Mouse (Mus musculus): ENCODE results near the gene Cd27. TPM values are rescaled to one million over a fixed set of nuclear protein-coding genes. Genes with fewer than 3 reads are reported as not detected.
"Not testable (repeated sequence)": the region's sequence is repeated elsewhere in the genome, so short reads cannot be mapped to it uniquely, and the experiment has no call there.

Gene Cd27
- polyA plus RNA-seq (2016; fragmentation: Nextera tagmentation; extraction: Ambion mirVana): 2.6 and 3.2 TPM in 2 replicates

DNA sequence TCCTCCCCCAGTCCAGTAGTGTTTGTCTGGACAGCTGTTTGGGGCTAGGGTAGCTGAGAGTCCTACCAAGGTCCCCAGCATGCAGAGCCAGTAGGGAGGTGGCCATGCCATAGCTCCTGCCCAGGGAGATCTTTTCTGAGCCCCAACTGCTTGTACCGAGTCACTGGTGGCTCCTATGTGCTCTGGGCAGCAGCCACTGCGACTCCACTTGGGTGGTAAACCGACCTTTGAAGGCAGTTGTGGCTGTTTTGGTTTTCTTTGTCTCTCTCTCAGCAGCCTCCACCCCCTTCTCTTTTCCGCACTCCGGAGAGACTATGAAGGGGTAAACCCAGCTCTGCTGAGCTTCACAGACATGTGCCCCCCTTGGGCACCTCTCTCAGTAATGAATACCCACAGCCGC is at the start of gene Cd27:
TSS of gene Cd27 (minus strand) at position 229 of the 400 bp plus-strand sequence.
- peaks cover 30% of the 10 kb centered on the region for H3K4me1 ChIP-seq
- H3K4me2 ChIP-seq: no peak within 1 kb of the TSS
- H3K27me3 ChIP-seq (replicated peaks): no peaks in the 10 kb centered on the region
- 0 out of 2 replicates have a peak within 1 kb of the TSS, but pooled peaks have one; percentile 14 for H3K27ac ChIP-seq
- H3K9ac ChIP-seq: no peak within 1 kb of the TSS
- no peak for ATAC-seq
- no peak within 1 kb of the TSS for H3K4me3 ChIP-seq
- H3K9me3 ChIP-seq (replicated peaks): no peaks in the 10 kb centered on the region
- 48% methylated on average over 6 of the region's 6 CpGs for WGBS (ENCODE audit: insufficient replicate concordance)
- no peaks in the 10 kb centered on the region for H3K36me3 ChIP-seq

DNA sequence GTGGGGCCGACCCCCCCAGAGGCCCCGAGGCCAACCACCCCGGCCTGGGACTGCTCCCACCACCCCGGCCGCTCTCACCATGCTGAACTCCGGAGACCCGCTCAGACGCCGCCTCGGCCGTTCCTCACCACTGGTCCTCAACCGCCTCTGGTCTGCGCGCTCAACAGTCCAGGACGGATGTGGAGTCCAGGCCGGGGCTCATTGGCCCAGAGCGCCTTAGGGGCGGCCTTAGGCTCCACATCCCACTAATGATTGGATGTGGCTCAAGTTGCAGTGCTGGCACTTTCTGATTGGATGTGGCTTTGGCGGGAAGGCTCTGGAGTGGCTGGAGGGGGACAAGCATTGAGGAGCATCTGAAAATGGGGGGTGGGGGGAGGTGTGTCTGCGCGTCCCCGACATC is 49.1 kb upstream of the Cd27 start, which contains the start of gene Tuba3a:
TSS of gene Tuba3a (minus strand) at position 153 of the 400 bp plus-strand sequence.
- Histone ChIP-seq H3K9me3 (replicated peaks) (no peaks in the 10 kb centered on the region), H3K36me3 (no peaks in the 10 kb centered on the region), H3K27me3 (replicated peaks) (peaks cover 3% of the 10 kb centered on the region; the same call in 1 of the 2 replicates), H3K9ac (no peak within 1 kb of the TSS), H3K4me3 (no peak within 1 kb of the TSS), H3K4me1 (no peaks in the 10 kb centered on the region), H3K27ac (no peak within 1 kb of the TSS), H3K4me2 (no peak within 1 kb of the TSS)
- WGBS (ENCODE audit: insufficient replicate concordance): 86% methylated on average over 22 of the region's 22 CpGs
- ATAC-seq: no peak

DNA sequence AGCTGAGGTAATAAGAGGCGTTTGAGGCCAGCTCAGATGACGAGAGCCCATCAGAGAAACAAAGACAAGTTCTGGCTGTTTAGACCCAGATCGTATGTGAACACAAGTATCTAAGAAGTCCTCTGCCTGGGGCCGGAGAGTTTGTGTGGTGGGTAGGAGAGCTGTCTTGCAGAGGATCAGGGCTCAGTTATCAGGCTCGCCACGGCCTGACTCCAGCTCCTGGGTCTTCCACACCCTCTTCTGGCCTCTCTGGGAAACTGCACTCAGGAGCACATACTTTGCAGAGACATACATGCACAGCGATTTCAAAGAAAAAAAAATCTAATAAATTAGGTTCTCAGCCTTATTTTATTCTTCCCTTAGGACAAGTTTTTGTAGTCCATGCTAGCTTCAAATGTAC is 47.9 kb upstream of the Cd27 start:
- Histone ChIP-seq H3K27me3 (replicated peaks) (peaks cover 3% of the 10 kb centered on the region; the same call in 1 of the 2 replicates), H3K27ac (no peak overlapping the region), H3K4me1 (no peaks in the 10 kb centered on the region), H3K4me2 (no peak overlapping the region), H3K9me3 (replicated peaks) (no peaks in the 10 kb centered on the region), H3K36me3 (no peaks in the 10 kb centered on the region), H3K9ac (no peak overlapping the region), H3K4me3 (no peak overlapping the region)
- ATAC-seq: no peak
- WGBS (ENCODE audit: insufficient replicate concordance): 80% methylated on average over 7 of the region's 7 CpGs

DNA sequence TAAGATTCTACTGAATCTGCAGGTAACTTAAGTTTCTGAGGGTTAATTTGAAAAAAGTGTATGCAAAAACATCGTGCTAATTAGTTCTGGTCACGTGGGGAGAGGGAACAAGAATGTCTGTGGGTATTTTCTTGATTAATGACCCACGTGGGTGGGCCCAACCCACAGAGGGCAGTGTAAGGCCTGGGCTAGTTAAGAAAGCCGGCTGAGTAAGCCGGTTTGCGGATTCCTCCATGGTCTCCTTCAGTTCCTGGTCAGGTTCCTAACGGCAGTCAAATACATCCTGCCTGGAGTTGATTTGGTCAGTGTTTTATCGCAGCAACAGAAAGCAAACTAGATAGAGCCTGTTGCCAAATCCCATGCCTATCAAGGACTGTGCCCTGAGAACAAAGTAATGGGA is 47.4 kb upstream of the Cd27 start:
- Histone ChIP-seq H3K27ac (no peak overlapping the region), H3K4me3 (no peak overlapping the region), H3K9ac (no peak overlapping the region), H3K27me3 (replicated peaks) (0 out of 2 replicates have a peak, but pooled peaks cover under 1% of the 10 kb centered on the region), H3K4me2 (no peak overlapping the region), H3K36me3 (no peaks in the 10 kb centered on the region), H3K4me1 (no peaks in the 10 kb centered on the region), H3K9me3 (replicated peaks) (no peaks in the 10 kb centered on the region)
- ATAC-seq: no peak
- 61% methylated on average over 8 of the region's 8 CpGs for WGBS (ENCODE audit: insufficient replicate concordance)

DNA sequence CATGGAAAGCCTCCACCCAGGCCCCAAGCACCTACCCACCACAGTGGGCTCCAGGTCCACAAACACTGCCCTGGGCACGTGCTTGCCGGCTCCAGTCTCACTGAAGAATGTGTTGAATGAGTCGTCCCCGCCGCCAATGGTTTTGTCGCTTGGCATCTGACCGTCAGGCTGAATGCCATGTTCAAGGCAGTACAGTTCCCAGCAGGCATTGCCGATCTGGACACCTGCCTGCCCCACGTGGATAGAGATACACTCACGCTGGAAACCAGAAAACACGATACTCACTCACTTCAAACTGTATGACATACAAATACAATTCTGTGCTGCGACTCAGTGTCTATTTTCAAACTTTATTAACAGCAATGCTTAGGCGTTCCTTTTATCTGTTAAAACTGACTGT is 45.9 kb upstream of the Cd27 start:
- H3K9ac ChIP-seq; H3K36me3 ChIP-seq; H3K4me3 ChIP-seq; H3K4me1 ChIP-seq; ATAC-seq; H3K4me2 ChIP-seq; H3K9me3 ChIP-seq (replicated peaks); H3K27me3 ChIP-seq (replicated peaks); H3K27ac ChIP-seq: not testable (repeated sequence)
- 86% methylated on average over 13 of the region's 13 CpGs for WGBS (ENCODE audit: insufficient replicate concordance)

DNA sequence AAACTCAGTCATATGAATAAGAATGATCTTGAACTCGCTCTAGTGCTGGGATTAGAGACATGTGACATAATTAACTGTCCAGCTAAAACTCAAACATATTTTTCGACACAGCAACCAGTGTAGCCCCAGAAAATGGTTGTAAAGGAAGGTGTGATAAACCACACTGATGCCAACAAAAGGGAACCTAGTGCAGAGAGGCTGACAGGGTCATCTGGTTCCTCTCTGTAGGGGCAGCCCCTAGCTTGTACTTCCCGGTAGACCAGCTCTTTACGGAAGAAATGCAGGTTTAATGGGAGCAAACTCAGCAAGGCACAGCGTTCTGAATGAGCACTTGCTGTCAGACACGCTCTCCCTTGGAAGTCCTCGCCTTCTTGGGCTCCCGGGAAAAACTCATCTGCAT is 42.9 kb upstream of the Cd27 start:
- 40% methylated on average over 8 of the region's 8 CpGs for WGBS (ENCODE audit: insufficient replicate concordance)
- Histone ChIP-seq H3K27me3 (replicated peaks) (no peaks in the 10 kb centered on the region), H3K36me3 (no peaks in the 10 kb centered on the region), H3K4me3 (no peak overlapping the region), H3K9me3 (replicated peaks) (no peaks in the 10 kb centered on the region), H3K4me2 (no peak overlapping the region), H3K9ac (no peak overlapping the region), H3K27ac (no peak overlapping the region), H3K4me1 (no peaks in the 10 kb centered on the region)
- no peak for ATAC-seq

DNA sequence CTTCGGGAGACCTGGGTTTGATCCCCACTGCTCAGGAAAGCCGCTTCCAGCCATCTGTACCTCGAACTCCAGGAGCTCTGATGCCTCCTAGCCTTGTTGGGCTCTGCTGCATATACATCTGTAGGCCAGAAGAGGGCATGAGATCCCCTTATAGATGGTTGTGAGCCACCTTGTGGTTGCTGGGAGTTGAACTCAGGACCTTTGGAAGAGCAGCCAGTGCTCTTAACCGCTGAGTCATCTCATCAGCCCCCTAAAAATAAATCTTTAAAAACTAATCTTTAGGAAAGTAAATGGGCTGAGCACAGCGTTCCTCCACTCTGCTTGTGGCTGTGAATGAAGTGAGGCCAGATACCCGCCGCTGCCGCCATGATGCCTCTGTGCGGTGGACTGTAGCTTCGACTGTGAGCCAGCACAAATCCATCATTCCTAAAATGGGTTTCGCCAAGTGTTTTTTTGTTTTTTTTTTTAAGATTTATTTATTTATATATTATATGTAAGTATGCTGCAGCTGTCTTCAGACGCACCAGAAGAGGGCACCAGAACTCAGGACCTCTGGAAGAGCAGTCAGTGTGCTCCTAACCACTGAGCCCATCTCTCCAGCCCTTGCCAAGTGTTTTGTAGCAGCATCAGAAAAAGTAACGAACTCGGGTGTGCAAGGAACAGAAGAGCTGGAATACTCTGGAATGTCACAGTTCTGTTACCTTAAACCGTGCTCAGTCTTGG is 38.2 kb upstream of the Cd27 start:
- no peak for ATAC-seq
- 52% methylated on average over 15 of the region's 15 CpGs for WGBS (ENCODE audit: insufficient replicate concordance)
- Histone ChIP-seq H3K4me1 (peaks cover 19% of the 10 kb centered on the region), H3K4me3 (no peak overlapping the region), H3K27me3 (replicated peaks) (0 out of 2 replicates have a peak, but pooled peaks cover 5% of the 10 kb centered on the region), H3K27ac (no peak overlapping the region), H3K36me3 (no peaks in the 10 kb centered on the region), H3K9ac (no peak overlapping the region), H3K4me2 (no peak overlapping the region), H3K9me3 (replicated peaks) (no peaks in the 10 kb centered on the region)

DNA sequence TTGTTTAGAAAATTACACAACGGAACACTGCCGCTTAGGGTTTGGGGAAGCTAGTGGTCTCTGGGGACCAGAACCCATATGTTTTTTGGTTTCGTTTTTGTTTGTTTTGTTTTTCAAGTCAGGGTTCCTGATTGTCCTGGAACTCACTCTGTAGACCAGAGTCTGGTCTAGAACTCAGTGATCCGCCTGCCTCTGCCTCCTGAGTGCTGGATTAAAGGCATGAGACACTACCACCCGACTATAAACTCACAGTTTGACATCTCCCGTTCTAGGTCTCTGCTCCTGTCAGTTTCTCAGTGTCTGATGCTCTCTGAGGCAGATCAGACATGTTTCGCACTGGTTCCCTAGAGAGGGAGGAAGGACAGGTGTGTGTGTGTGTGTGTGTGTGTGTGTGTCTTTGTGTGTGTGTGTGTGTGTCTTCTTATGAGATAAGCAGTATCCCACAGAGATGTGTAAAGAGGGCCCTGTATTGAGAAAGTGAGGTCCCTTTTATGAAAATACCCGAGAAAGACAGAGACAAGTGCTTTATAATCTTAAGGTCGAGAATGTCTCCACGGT is 35.5 kb upstream of the Cd27 start:
- no peak overlapping the region for H3K27ac ChIP-seq
- H3K4me2 ChIP-seq: peak overlapping the region; percentile 48
- no peak for ATAC-seq
- H3K4me3 ChIP-seq: no peak overlapping the region
- H3K27me3 ChIP-seq (replicated peaks): 0 out of 2 replicates have a peak, but pooled peaks cover 8% of the 10 kb centered on the region
- H3K36me3 ChIP-seq: no peaks in the 10 kb centered on the region
- no peaks in the 10 kb centered on the region for H3K9me3 ChIP-seq (replicated peaks)
- H3K4me1 ChIP-seq: peaks cover 19% of the 10 kb centered on the region
- WGBS (ENCODE audit: insufficient replicate concordance): 61% methylated on average over 10 of the region's 10 CpGs
- H3K9ac ChIP-seq: no peak overlapping the region

DNA sequence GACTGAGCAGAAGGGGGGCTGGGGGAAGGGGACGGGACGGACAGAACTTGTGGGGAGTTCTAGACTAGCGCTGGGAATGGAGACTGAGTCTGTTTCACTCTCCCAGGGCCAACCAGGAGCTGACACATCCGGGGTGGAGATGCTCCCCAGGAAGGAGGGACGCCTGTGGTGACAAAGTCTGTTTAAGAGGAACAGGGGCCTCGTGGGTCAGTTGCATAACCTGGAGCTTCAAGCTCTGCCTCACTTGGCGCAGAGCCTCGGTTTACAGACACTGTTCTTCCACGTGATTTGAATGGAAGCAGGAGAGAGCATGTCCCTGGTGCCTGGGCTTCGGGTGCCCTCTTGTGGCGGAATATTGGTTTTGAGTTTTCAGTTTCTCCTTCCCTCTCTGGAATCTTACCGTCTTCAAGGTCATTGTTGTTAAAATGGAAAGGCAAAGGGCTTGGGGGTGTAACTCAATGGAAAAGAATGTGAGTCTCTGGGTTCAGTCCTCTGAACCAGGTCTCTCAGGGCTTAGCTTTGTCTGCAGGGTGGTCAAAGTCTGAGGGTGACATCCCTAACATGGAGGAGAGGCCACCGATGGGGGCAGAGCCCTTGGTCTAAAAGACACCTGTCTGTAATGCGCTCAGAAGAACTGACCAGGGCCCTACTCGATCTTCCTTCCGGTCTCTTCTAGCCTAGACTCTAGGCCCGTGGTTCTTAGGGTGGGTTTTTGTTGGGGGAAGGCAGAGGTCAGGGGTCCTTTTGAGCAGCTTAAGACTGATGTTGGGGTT is 34.8 kb upstream of the Cd27 start:
- no peaks in the 10 kb centered on the region for H3K9me3 ChIP-seq (replicated peaks)
- H3K9ac ChIP-seq: no peak overlapping the region
- WGBS (ENCODE audit: insufficient replicate concordance): 12% methylated on average over 17 of the region's 17 CpGs
- H3K4me1 ChIP-seq: peaks cover 19% of the 10 kb centered on the region
- H3K27ac ChIP-seq: no peak overlapping the region
- H3K4me2 ChIP-seq: peak overlapping the region; percentile 48
- ATAC-seq: peak; percentile 72
- H3K27me3 ChIP-seq (replicated peaks): 0 out of 2 replicates have a peak, but pooled peaks cover 8% of the 10 kb centered on the region
- no peak overlapping the region for H3K4me3 ChIP-seq
- no peaks in the 10 kb centered on the region for H3K36me3 ChIP-seq

DNA sequence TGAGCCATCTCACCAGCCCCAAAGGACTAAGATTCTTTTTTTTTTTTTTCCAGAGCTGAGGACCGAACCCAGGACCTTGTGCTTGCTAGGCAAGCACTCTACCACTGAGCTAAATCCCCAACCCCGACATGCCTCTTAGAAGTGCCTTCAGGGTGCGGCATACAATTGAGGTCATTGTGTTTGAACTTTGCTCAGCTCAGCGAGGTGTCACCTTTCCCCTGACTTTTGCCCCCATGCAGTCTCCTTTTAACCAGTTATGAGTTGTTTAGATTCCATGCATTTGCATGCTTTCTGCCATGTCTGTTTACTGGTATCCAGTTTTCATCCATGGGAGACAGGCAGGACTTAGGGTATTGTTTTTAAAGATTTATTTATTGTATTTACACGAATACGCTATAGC is 32.0 kb upstream of the Cd27 start:
- no peak overlapping the region for H3K4me2 ChIP-seq
- peaks cover 19% of the 10 kb centered on the region for H3K4me1 ChIP-seq
- no peaks in the 10 kb centered on the region for H3K36me3 ChIP-seq
- no peak overlapping the region for H3K4me3 ChIP-seq
- H3K27me3 ChIP-seq (replicated peaks): peaks cover 8% of the 10 kb centered on the region; the same call in 1 of the 2 replicates
- no peak overlapping the region for H3K27ac ChIP-seq
- no peaks in the 10 kb centered on the region for H3K9me3 ChIP-seq (replicated peaks)
- H3K9ac ChIP-seq: no peak overlapping the region
- 56% methylated on average over 6 of the region's 6 CpGs for WGBS (ENCODE audit: insufficient replicate concordance)
- ATAC-seq: no peak

DNA sequence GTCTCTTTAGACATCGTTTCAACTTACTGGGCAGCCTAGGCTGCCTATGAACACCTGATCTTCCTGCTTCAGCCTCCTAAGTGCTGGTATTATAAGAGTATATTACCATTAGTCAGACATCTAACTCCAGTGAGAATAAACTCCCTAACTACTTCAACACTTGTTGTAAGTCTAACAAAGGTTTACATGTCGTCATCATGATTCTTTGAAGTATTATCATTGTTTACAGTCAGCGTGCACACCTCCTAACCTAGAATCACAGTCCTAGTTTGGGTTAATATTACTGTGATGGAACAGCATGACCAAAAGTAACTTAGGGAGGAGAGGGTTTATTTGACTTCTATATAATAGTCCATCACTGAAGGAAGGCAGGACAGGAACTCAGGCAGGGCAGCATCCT is 30.7 kb upstream of the Cd27 start:
- Histone ChIP-seq H3K4me1 (peaks cover 19% of the 10 kb centered on the region), H3K9ac (no peak overlapping the region), H3K4me2 (no peak overlapping the region), H3K4me3 (no peak overlapping the region), H3K9me3 (replicated peaks) (no peaks in the 10 kb centered on the region), H3K36me3 (no peaks in the 10 kb centered on the region), H3K27me3 (replicated peaks) (peaks cover 8% of the 10 kb centered on the region; the same call in 1 of the 2 replicates), H3K27ac (no peak overlapping the region)
- WGBS (ENCODE audit: insufficient replicate concordance): 70% methylated on average over 3 of the region's 3 CpGs
- ATAC-seq: no peak

DNA sequence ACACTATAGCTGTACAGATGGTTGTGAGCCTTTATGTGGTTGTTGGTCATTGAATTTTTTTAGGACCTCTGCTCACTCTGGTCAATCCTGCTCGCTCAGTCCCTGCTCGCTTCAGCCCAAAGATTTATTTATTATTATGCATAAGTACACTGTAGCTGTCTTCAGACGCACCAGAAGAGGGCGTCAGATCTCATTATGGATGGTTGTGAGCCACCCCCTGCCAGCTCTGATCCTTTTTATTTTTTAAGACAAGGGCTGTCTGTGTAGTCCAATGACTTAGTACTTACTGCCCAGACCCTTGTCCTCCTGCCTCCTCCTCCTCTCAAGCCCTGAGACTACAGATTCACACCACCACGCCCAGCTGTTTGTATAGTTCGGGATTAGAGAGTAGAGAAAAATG is 29.8 kb upstream of the Cd27 start:
- WGBS (ENCODE audit: insufficient replicate concordance): 53% methylated on average over 6 of the region's 6 CpGs
- not testable (repeated sequence) for H3K4me3 ChIP-seq; H3K36me3 ChIP-seq; H3K27me3 ChIP-seq (replicated peaks); H3K27ac ChIP-seq; ATAC-seq; H3K9me3 ChIP-seq (replicated peaks); H3K4me2 ChIP-seq; H3K9ac ChIP-seq
- peaks cover 11% of the 10 kb centered on the region for H3K4me1 ChIP-seq

All from liver, embryonic 12.5 days (tissue).